Mouse (Mus musculus) cerebellum, adult 2 months (tissue): ENCODE data around the gene Spns1.

Experiments
- CTCF ChIP-seq: fragments of 200-500 bp; IDR thresholded peaks from 2 replicates; pipeline ENCODE4 v1.5.1; 2011; ENCODE audit warnings: low read depth, mild to moderate bottlenecking, control low read depth, low read length, moderate library complexity, borderline replicate concordance; ENCODE audit not compliant: insufficient read depth
- POLR2A ChIP-seq: fragments of 200-500 bp; IDR thresholded peaks from 2 replicates; pipeline ENCODE4 v1.6.1; 2011; ENCODE audit warnings: low read length, control low read depth, borderline replicate concordance; ENCODE audit not compliant: insufficient read depth

GRCm38 (mm10) chr7:126424161-126424560 lies 46.9 kb upstream of the Spns1 start:
- TF ChIP-seq POLR2A (no peak), CTCF (no peak)
